Mouse (Mus musculus): ENCODE measurements around the gene Atp6v1c2. TPM values are rescaled to one million over a fixed set of nuclear protein-coding genes. Genes with fewer than 3 reads are reported as not detected.

The Atp6v1c2 gene
- polyA plus RNA-seq, 1 experiment from 2014 or later, result 16.3 TPM

GRCm38 (mm10) chr12:17318453-17318852 lies 10.7 kb downstream of the Atp6v1c2 start:
- no peak for ATAC-seq (ENCODE audit: low FRiP score, low TSS enrichment)
- no peak overlapping the region for H3K4me3 ChIP-seq (ENCODE audit: low read depth, low read length)

GRCm38 (mm10) chr12:17317970-17318369 lies 11.2 kb downstream of the Atp6v1c2 start:
- Histone ChIP-seq H3K9me3 (ENCODE audit: control insufficient read depth, low read length) (no peaks in the 10 kb centered on the region), H3K4me1 (replicated peaks; ENCODE audit: control insufficient read depth, insufficient read depth) (no peaks in the 10 kb centered on the region), H3K4me3 (ENCODE audit: low read depth, low read length) (no peak overlapping the region), H3K27me3 (ENCODE audit: control insufficient read depth, insufficient read depth, low read length) (no peaks in the 10 kb centered on the region), H3K27ac (replicated peaks) (no peak overlapping the region), H3K4me2 (replicated peaks; ENCODE audit: low read depth) (no peak overlapping the region), H3K36me3 (ENCODE audit: control insufficient read depth, insufficient read depth, low read length) (no peaks in the 10 kb centered on the region), H3K9ac (ENCODE audit: low read length) (no peak overlapping the region)
- TF ChIP-seq CTCF (IDR thresholded peaks at IDR 0.05; ENCODE audit: low read depth) (no peak), EP300 (optimal IDR thresholded peaks at IDR 0.05) (no peak)
- DNase-seq (ENCODE audit: low spot score) (no peak), ATAC-seq (ENCODE audit: low FRiP score, low TSS enrichment) (no peak)
- WGBS, result 44% methylated on average over 4 of the region's 4 CpGs

More at GRCm38 (mm10) chr12:17318453-17318852, 10.7 kb downstream of the Atp6v1c2 start:
- WGBS, result 60% methylated on average over 3 of the region's 3 CpGs
- Histone ChIP-seq H3K27me3 (ENCODE audit: control insufficient read depth, insufficient read depth, low read length) (no peaks in the 10 kb centered on the region), H3K9ac (ENCODE audit: low read length) (no peak overlapping the region), H3K27ac (replicated peaks) (no peak overlapping the region), H3K4me1 (replicated peaks; ENCODE audit: control insufficient read depth, insufficient read depth) (no peaks in the 10 kb centered on the region), H3K9me3 (ENCODE audit: control insufficient read depth, low read length) (no peaks in the 10 kb centered on the region), H3K36me3 (ENCODE audit: control insufficient read depth, insufficient read depth, low read length) (no peaks in the 10 kb centered on the region), H3K4me2 (replicated peaks; ENCODE audit: low read depth) (no peak overlapping the region)
- TF ChIP-seq CTCF (IDR thresholded peaks at IDR 0.05; ENCODE audit: low read depth) (no peak), EP300 (optimal IDR thresholded peaks at IDR 0.05) (no peak)
- no peak for DNase-seq (ENCODE audit: low spot score)

GRCm38 (mm10) chr12:17316096-17316495 lies 13.1 kb downstream of the Atp6v1c2 start:
- Histone ChIP-seq H3K27me3 (ENCODE audit: control insufficient read depth, insufficient read depth, low read length) (no peaks in the 10 kb centered on the region), H3K4me2 (replicated peaks; ENCODE audit: low read depth) (no peak overlapping the region), H3K9me3 (ENCODE audit: control insufficient read depth, low read length) (no peaks in the 10 kb centered on the region), H3K9ac (ENCODE audit: low read length) (no peak overlapping the region), H3K4me1 (replicated peaks; ENCODE audit: control insufficient read depth, insufficient read depth) (no peaks in the 10 kb centered on the region), H3K36me3 (ENCODE audit: control insufficient read depth, insufficient read depth, low read length) (no peaks in the 10 kb centered on the region), H3K27ac (replicated peaks) (no peak overlapping the region), H3K4me3 (ENCODE audit: low read depth, low read length) (no peak overlapping the region)
- DNase-seq (ENCODE audit: low spot score), result no peak
- TF ChIP-seq CTCF (IDR thresholded peaks at IDR 0.05; ENCODE audit: low read depth) (no peak), EP300 (optimal IDR thresholded peaks at IDR 0.05) (no peak)
- WGBS, result 86% methylated on average over 5 of the region's 5 CpGs
- no peak for ATAC-seq (ENCODE audit: low FRiP score, low TSS enrichment)

GRCm38 (mm10) chr12:17310852-17311839 lies 18.0 kb downstream of the Atp6v1c2 start:
- H3K9ac ChIP-seq (ENCODE audit: low read length), result no peak overlapping the region
- no peaks in the 10 kb centered on the region for H3K27me3 ChIP-seq (ENCODE audit: control insufficient read depth, insufficient read depth, low read length)
- no peaks in the 10 kb centered on the region for H3K9me3 ChIP-seq (ENCODE audit: control insufficient read depth, low read length)
- no peak for DNase-seq (ENCODE audit: low spot score)
- H3K4me3 ChIP-seq (ENCODE audit: low read depth, low read length), result no peak overlapping the region
- no peak overlapping the region for H3K27ac ChIP-seq (replicated peaks)
- H3K4me2 ChIP-seq (replicated peaks; ENCODE audit: low read depth), result no peak overlapping the region
- TF ChIP-seq EP300 (optimal IDR thresholded peaks at IDR 0.05) (no peak), CTCF (IDR thresholded peaks at IDR 0.05; ENCODE audit: low read depth) (no peak)
- no peaks in the 10 kb centered on the region for H3K4me1 ChIP-seq (replicated peaks; ENCODE audit: control insufficient read depth, insufficient read depth)
- WGBS, result 53% methylated on average over 16 of the region's 16 CpGs
- ATAC-seq (ENCODE audit: low FRiP score, low TSS enrichment), result no peak
- no peaks in the 10 kb centered on the region for H3K36me3 ChIP-seq (ENCODE audit: control insufficient read depth, insufficient read depth, low read length)

- ATAC-seq (ENCODE audit: low FRiP score, low TSS enrichment) (no peak), DNase-seq (ENCODE audit: low spot score) (no peak)
- Histone ChIP-seq H3K9ac (ENCODE audit: low read length) (no peak overlapping the region), H3K27ac (replicated peaks) (no peak overlapping the region), H3K36me3 (ENCODE audit: control insufficient read depth, insufficient read depth, low read length) (no peaks in the 10 kb centered on the region), H3K4me2 (replicated peaks; ENCODE audit: low read depth) (no peak overlapping the region), H3K4me1 (replicated peaks; ENCODE audit: control insufficient read depth, insufficient read depth) (no peaks in the 10 kb centered on the region), H3K4me3 (ENCODE audit: low read depth, low read length) (no peak overlapping the region), H3K9me3 (ENCODE audit: control insufficient read depth, low read length) (no peaks in the 10 kb centered on the region), H3K27me3 (ENCODE audit: control insufficient read depth, insufficient read depth, low read length) (no peaks in the 10 kb centered on the region)
- 58% methylated on average over 4 of the region's 4 CpGs for WGBS
- TF ChIP-seq EP300 (optimal IDR thresholded peaks at IDR 0.05) (no peak), CTCF (IDR thresholded peaks at IDR 0.05; ENCODE audit: low read depth) (no peak)
These were observed 20.9 kb downstream of the Atp6v1c2 start for GRCm38 (mm10) chr12:17308246-17308645.

GRCm38 (mm10) chr12:17305445-17305844 lies 23.7 kb downstream of the Atp6v1c2 start:
- WGBS, result 83% methylated on average over 7 of the region's 7 CpGs
- no peak overlapping the region for H3K4me2 ChIP-seq (replicated peaks; ENCODE audit: low read depth)
- ATAC-seq (ENCODE audit: low FRiP score, low TSS enrichment) (no peak), DNase-seq (ENCODE audit: low spot score) (no peak)
- H3K9ac ChIP-seq (ENCODE audit: low read length), result no peak overlapping the region
- no peak overlapping the region for H3K27ac ChIP-seq (replicated peaks)
- no peaks in the 10 kb centered on the region for H3K36me3 ChIP-seq (ENCODE audit: control insufficient read depth, insufficient read depth, low read length)
- no peaks in the 10 kb centered on the region for H3K9me3 ChIP-seq (ENCODE audit: control insufficient read depth, low read length)
- H3K4me1 ChIP-seq (replicated peaks; ENCODE audit: control insufficient read depth, insufficient read depth), result no peaks in the 10 kb centered on the region
- H3K27me3 ChIP-seq (ENCODE audit: control insufficient read depth, insufficient read depth, low read length), result no peaks in the 10 kb centered on the region
- TF ChIP-seq EP300 (optimal IDR thresholded peaks at IDR 0.05), result no peak
- no peak for TF ChIP-seq CTCF (IDR thresholded peaks at IDR 0.05; ENCODE audit: low read depth)
- H3K4me3 ChIP-seq (ENCODE audit: low read depth, low read length), result no peak overlapping the region

Measured in stomach, postnatal 0 days (tissue).